Mouse (Mus musculus): Measurements from ENCODE around the gene Txndc2.

- TF ChIP-seq CTCF (IDR thresholded peaks at IDR 0.05; ENCODE audit: low read depth) (no peak), EP300 (IDR thresholded peaks at IDR 0.05; ENCODE audit: low read depth) (no peak)
Measured at GRCm38 (mm10) chr17:65650598-65650997, 8.6 kb upstream of the Txndc2 start.

Measured in heart, postnatal 0 days (tissue).